Mouse (Mus musculus): ENCODE measurements around the gene Trappc13. TPM values are rescaled to one million over a fixed set of nuclear protein-coding genes. Genes with fewer than 3 reads are reported as not detected.

The Trappc13 gene
- total and polyA plus RNA-seq, 3 experiments: 7.9 to 38.1 (median 34.3) TPM

- H3K9ac ChIP-seq (ENCODE audit: low read depth, low read length): no peak overlapping the region
- peaks cover 5% of the 10 kb centered on the region; the same call in 1 of the 2 replicates for H3K4me1 ChIP-seq (ENCODE audit: control insufficient read depth, insufficient read depth, low read length)
- H3K27me3 ChIP-seq (ENCODE audit: control insufficient read depth, insufficient read depth, low read length): no peaks in the 10 kb centered on the region
- DNase-seq: no peak
- no peak overlapping the region for H3K4me3 ChIP-seq
- WGBS: 84% methylated on average over 4 of the region's 4 CpGs
- intact Hi-C loops (cut with DNase I): no loop called here
- H3K27ac ChIP-seq: no peak overlapping the region
- no peaks in the 10 kb centered on the region for H3K36me3 ChIP-seq (ENCODE audit: control insufficient read depth, insufficient read depth, low read length)
- no peak for TF ChIP-seq CTCF (IDR thresholded peaks at IDR 0.05)
- TF ChIP-seq EP300 (IDR thresholded peaks at IDR 0.05; ENCODE audit: insufficient read depth, low read depth, low read length): no peak
- no peak for TF ChIP-seq POLR2A (IDR thresholded peaks at IDR 0.05; ENCODE audit: insufficient read depth, low read depth, low read length)
- H3K79me2 ChIP-seq (replicated peaks; ENCODE audit: control insufficient read depth, insufficient read depth, low read length): no peaks in the 10 kb centered on the region
Measured at GRCm38 (mm10) chr13:104100416-104100815, 77.9 kb downstream of the Trappc13 start.

- intact Hi-C loops (cut with DNase I): no loop called here
- no peak overlapping the region for H3K27ac ChIP-seq
- H3K4me3 ChIP-seq: no peak overlapping the region
- WGBS: 72% methylated on average over 7 of the region's 7 CpGs
- peaks cover 8% of the 10 kb centered on the region for H3K4me1 ChIP-seq (ENCODE audit: control insufficient read depth, insufficient read depth, low read length)
- no peaks in the 10 kb centered on the region for H3K79me2 ChIP-seq (replicated peaks; ENCODE audit: control insufficient read depth, insufficient read depth, low read length)
- DNase-seq: peak in 1 of 2 experiments; percentile 11
- H3K9ac ChIP-seq (ENCODE audit: low read depth, low read length): no peak overlapping the region
- TF ChIP-seq CTCF (IDR thresholded peaks at IDR 0.05) (no peak), POLR2A (IDR thresholded peaks at IDR 0.05; ENCODE audit: insufficient read depth, low read depth, low read length) (no peak), EP300 (IDR thresholded peaks at IDR 0.05; ENCODE audit: insufficient read depth, low read depth, low read length) (no peak)
- H3K36me3 ChIP-seq (ENCODE audit: control insufficient read depth, insufficient read depth, low read length): no peaks in the 10 kb centered on the region
- no peaks in the 10 kb centered on the region for H3K27me3 ChIP-seq (ENCODE audit: control insufficient read depth, insufficient read depth, low read length)
Measured at GRCm38 (mm10) chr13:104097190-104097589, 81.1 kb downstream of the Trappc13 start.

GRCm38 (mm10) chr13:104095955-104096354, 82.3 kb downstream of the Trappc13 start:
- no peak for DNase-seq
- Histone ChIP-seq H3K79me2 (replicated peaks; ENCODE audit: control insufficient read depth, insufficient read depth, low read length) (no peaks in the 10 kb centered on the region), H3K4me3 (no peak overlapping the region), H3K27me3 (ENCODE audit: control insufficient read depth, insufficient read depth, low read length) (no peaks in the 10 kb centered on the region), H3K4me1 (ENCODE audit: control insufficient read depth, insufficient read depth, low read length) (peaks cover 8% of the 10 kb centered on the region), H3K9ac (ENCODE audit: low read depth, low read length) (no peak overlapping the region), H3K27ac (no peak overlapping the region), H3K36me3 (ENCODE audit: control insufficient read depth, insufficient read depth, low read length) (no peaks in the 10 kb centered on the region)
- no peak for TF ChIP-seq EP300 (IDR thresholded peaks at IDR 0.05; ENCODE audit: insufficient read depth, low read depth, low read length)
- TF ChIP-seq POLR2A (IDR thresholded peaks at IDR 0.05; ENCODE audit: insufficient read depth, low read depth, low read length): no peak
- TF ChIP-seq CTCF (IDR thresholded peaks at IDR 0.05): no peak
- intact Hi-C loops (cut with DNase I): no loop called here
- 65% methylated on average over 7 of the region's 7 CpGs for WGBS

DNA sequence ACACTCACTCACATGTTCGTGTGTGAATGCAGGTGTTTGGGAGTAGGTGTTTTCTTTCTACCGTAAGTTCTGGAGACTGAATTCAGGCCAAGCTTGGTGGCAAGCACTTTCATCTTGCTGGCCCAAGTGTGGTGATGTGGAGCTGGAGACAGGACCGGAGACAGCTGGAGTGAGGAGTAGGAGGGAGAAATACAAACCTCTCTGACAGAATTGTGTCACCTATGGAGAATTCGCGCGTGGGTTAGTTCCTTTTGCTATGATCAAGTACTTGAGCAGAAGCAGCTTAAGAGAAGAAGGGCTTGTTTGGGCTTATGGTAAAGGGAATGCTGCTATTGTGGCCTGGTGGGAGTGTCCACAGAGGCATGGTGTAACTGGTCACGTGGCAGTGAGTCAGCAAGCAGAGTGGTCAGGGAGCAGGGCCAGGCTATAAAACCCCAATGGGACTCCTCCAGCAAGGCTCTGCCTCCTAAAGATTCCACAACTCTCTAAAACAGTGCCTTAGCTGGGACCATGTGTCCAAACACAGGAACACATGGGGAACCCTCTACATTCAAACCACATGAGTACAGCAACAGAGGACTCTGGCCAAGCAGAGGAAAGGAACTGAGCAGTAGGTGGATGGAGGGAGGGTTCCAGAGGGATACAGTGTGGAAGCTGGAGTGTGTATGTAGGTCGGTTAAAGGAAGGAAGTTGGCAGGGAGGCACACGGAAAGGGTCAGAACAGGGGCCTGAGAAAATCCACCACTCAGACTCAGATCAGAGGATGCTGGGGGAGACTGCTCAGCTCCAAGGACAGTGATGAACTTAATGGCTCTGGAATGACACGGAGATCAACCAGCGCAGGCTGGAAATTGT, 83.5 kb downstream of the Trappc13 start:
- intact Hi-C loops (cut with DNase I): no loop called here
- no peak overlapping the region for H3K4me3 ChIP-seq
- H3K4me1 ChIP-seq (ENCODE audit: control insufficient read depth, insufficient read depth, low read length): peaks cover 8% of the 10 kb centered on the region
- no peaks in the 10 kb centered on the region for H3K36me3 ChIP-seq (ENCODE audit: control insufficient read depth, insufficient read depth, low read length)
- no peak overlapping the region for H3K27ac ChIP-seq
- no peak overlapping the region for H3K9ac ChIP-seq (ENCODE audit: low read depth, low read length)
- DNase-seq: peak in 1 of 2 experiments; percentile 45
- H3K27me3 ChIP-seq (ENCODE audit: control insufficient read depth, insufficient read depth, low read length): no peaks in the 10 kb centered on the region
- 65% methylated on average over 11 of the region's 11 CpGs for WGBS
- TF ChIP-seq EP300 (IDR thresholded peaks at IDR 0.05; ENCODE audit: insufficient read depth, low read depth, low read length): no peak
- no peak for TF ChIP-seq CTCF (IDR thresholded peaks at IDR 0.05)
- H3K79me2 ChIP-seq (replicated peaks; ENCODE audit: control insufficient read depth, insufficient read depth, low read length): no peaks in the 10 kb centered on the region

Other genes starting within 250 kb of the Trappc13 start
- gene Nln, start 68.9 kb downstream of the Trappc13 start, total RNA-seq (2021): 10 to 100 TPM in 1 of 2 experiments, 1 to 10 TPM in 1; 8.8 to 11.0 TPM
- gene Nln, start 68.9 kb downstream of the Trappc13 start, polyA plus RNA-seq (2012; rRNA removed): 4.5 and 5.3 TPM in 2 replicates
- under 1 TPM; 0.57 to 0.99 TPM for gene Sgtb, start 68.7 kb downstream of the Trappc13 start, total RNA-seq (2021)
- 0.39 and 0.70 TPM in 2 replicates for gene Sgtb, start 68.7 kb downstream of the Trappc13 start, polyA plus RNA-seq (2012; rRNA removed)
- gene Trim23, start 328 bp upstream of the Trappc13 start, total RNA-seq (2021): 10 to 100 TPM; 20.4 to 22.3 TPM
- gene Trim23, start 328 bp upstream of the Trappc13 start, polyA plus RNA-seq (2012; rRNA removed): 3.9 and 8.1 TPM in 2 replicates
- gene Cenpk, start 50.1 kb upstream of the Trappc13 start, total RNA-seq (2021): under 1 TPM; 0.29 to 0.32 TPM
- not detected in 2 replicates for gene Cenpk, start 50.1 kb upstream of the Trappc13 start, polyA plus RNA-seq (2012; rRNA removed)
- gene Ppwd1, start 50.4 kb upstream of the Trappc13 start, total RNA-seq (2021): 1 to 10 TPM; 6.3 to 6.8 TPM
- gene Ppwd1, start 50.4 kb upstream of the Trappc13 start, polyA plus RNA-seq (2012; rRNA removed): 1.3 and 3.7 TPM in 2 replicates
- gene Adamts6, start 109.4 kb upstream of the Trappc13 start, total RNA-seq (2021): 1 to 10 TPM; 3.3 to 3.6 TPM
- 1.2 and 2.5 TPM in 2 replicates for gene Adamts6, start 109.4 kb upstream of the Trappc13 start, polyA plus RNA-seq (2012; rRNA removed)